Mouse (Mus musculus) right cerebral cortex, adult 2 months (tissue): ENCODE results near the gene M1ap.
A peak's percentile ranks its signal among the peaks of the same experiment; 100 is the strongest.

Experiments used
- DNase-seq, 2 experiments: peaks; one replicate each; pipeline ENCODE4 v3.0.0; 2021 to 2022; ENCODE audit warnings: low spot score in 2 of 2

M1ap gene

GRCm38 (mm10) chr6:83008659-83009058 lies 62.0 kb downstream of the M1ap start:
- DNase-seq: no peak

GRCm38 (mm10) chr6:83010010-83010409 lies 63.3 kb downstream of the M1ap start:
- no peak for DNase-seq

- no peak for DNase-seq
These were observed 64.6 kb downstream of the M1ap start for GRCm38 (mm10) chr6:83011255-83011654.

GRCm38 (mm10) chr6:83011756-83012155 lies 65.1 kb downstream of the M1ap start:
- DNase-seq: no peak

- no peak for DNase-seq
These were observed 66.7 kb downstream of the M1ap start for GRCm38 (mm10) chr6:83013444-83013843.

- DNase-seq: no peak
These were observed 68.1 kb downstream of the M1ap start for GRCm38 (mm10) chr6:83014482-83015466.

GRCm38 (mm10) chr6:83015749-83016148 lies 69.0 kb downstream of the M1ap start:
- no peak for DNase-seq

GRCm38 (mm10) chr6:83017190-83017589 lies 70.5 kb downstream of the M1ap start:
- DNase-seq: no peak

- no peak for DNase-seq
These were observed 72.3 kb downstream of the M1ap start for GRCm38 (mm10) chr6:83019044-83019443.

GRCm38 (mm10) chr6:83020121-83020520 lies 73.4 kb downstream of the M1ap start:
- DNase-seq: no peak

- no peak for DNase-seq
These were observed 74.3 kb downstream of the M1ap start for GRCm38 (mm10) chr6:83020836-83021593.

GRCm38 (mm10) chr6:83023008-83023407 lies 76.3 kb downstream of the M1ap start:
- no peak for DNase-seq

- no peak for DNase-seq
These were observed 77.1 kb downstream of the M1ap start for GRCm38 (mm10) chr6:83023786-83024185.

GRCm38 (mm10) chr6:83024421-83024820 lies 77.7 kb downstream of the M1ap start:
- no peak for DNase-seq

GRCm38 (mm10) chr6:83025221-83025620 lies 78.5 kb downstream of the M1ap start:
- DNase-seq: no peak

GRCm38 (mm10) chr6:83027293-83027692 lies 80.6 kb downstream of the M1ap start:
- DNase-seq: no peak

GRCm38 (mm10) chr6:83027706-83028105 lies 81.0 kb downstream of the M1ap start:
- DNase-seq: no peak

GRCm38 (mm10) chr6:83029777-83030176 lies 83.1 kb downstream of the M1ap start:
- no peak for DNase-seq

GRCm38 (mm10) chr6:83031111-83031510 lies 84.4 kb downstream of the M1ap start:
- no peak for DNase-seq

GRCm38 (mm10) chr6:83031921-83032590 lies 85.4 kb downstream of the M1ap start:
- no peak for DNase-seq

- peak in 1 of 2 experiments; percentile 32 for DNase-seq
These were observed 86.1 kb downstream of the M1ap start for GRCm38 (mm10) chr6:83032769-83033191.
